In genomic region chr3:22089825-22090224, GRCm38 (mm10) we compare ENCODE assay signal across 14 mouse cellular contexts. TPM values are rescaled to one million over a fixed set of nuclear protein-coding genes. Genes with fewer than 3 reads are reported as not detected.
A peak's percentile ranks its signal among the peaks of the same experiment; 100 is the strongest.
DNase-seq lines count a peak whose midpoint lies in the region; ATAC-seq lines count a peak whose summit lies in the region.
"Had no signal": no experiment of that assay in that cellular context is flagged by ENCODE, and none has a peak within 500 bp of the region (broad histone marks: within the 10 kb centered on the region; RNA-seq: fewer than 3 reads in every experiment).

No protein-coding gene starts in this region.

- ATAC-seq in heart, embryonic 13.5 days (ENCODE audit: extremely low read depth, insufficient number of reproducible peaks, low FRiP score, low TSS enrichment) = no peak
- ATAC-seq in liver, embryonic 16.5 days (ENCODE audit: low read depth) = no peak
- ATAC-seq in liver, embryonic 12.5 days = no peak
- ATAC-seq in hematopoietic stem cell, adult 5-6 weeks (replicated peaks in 1 of 2; ENCODE audit: insufficient read depth in 1 of 2, low FRiP score in 2 of 2, low TSS enrichment in 1 of 2, low read depth in 1 of 2, poor library complexity in 2 of 2, severe bottlenecking in 2 of 2) = peak; percentile 52 to 57
- ATAC-seq in stomach, embryonic 15.5 days (ENCODE audit: insufficient read depth, low FRiP score, low read depth) = no peak
- ATAC-seq: forebrain, embryonic 16.5 days had no signal

- H3K4me1 ChIP-seq in heart, embryonic 13.5 days = peaks cover 49% of the 10 kb centered on the region
- H3K4me1 ChIP-seq in liver, embryonic 16.5 days (ENCODE audit: control insufficient read depth, low read depth, low read length) = peaks cover 26% of the 10 kb centered on the region
- peaks cover 37% of the 10 kb centered on the region for H3K4me1 ChIP-seq in liver, embryonic 12.5 days
- peaks cover 22% of the 10 kb centered on the region for H3K4me1 ChIP-seq in stomach, embryonic 15.5 days

- no peaks in the 10 kb centered on the region for H3K27me3 ChIP-seq in heart, embryonic 13.5 days (replicated peaks)
- H3K27me3 ChIP-seq in liver, embryonic 16.5 days (ENCODE audit: control insufficient read depth, insufficient read depth, low read depth, low read length) = no peaks in the 10 kb centered on the region
- H3K27me3 ChIP-seq in liver, embryonic 12.5 days (replicated peaks) = no peaks in the 10 kb centered on the region
- H3K27me3 ChIP-seq in stomach, embryonic 15.5 days (replicated peaks) = no peaks in the 10 kb centered on the region
- H3K27me3 ChIP-seq: embryonic facial prominence, embryonic 13.5 days; limb, embryonic 15.5 days had no signal

- H3K36me3 ChIP-seq in heart, embryonic 13.5 days = no peaks in the 10 kb centered on the region
- no peaks in the 10 kb centered on the region for H3K36me3 ChIP-seq in liver, embryonic 16.5 days (ENCODE audit: control insufficient read depth, insufficient read depth)
- H3K36me3 ChIP-seq in liver, embryonic 12.5 days = 0 out of 2 replicates have a peak, but pooled peaks cover 9% of the 10 kb centered on the region
- H3K36me3 ChIP-seq in stomach, embryonic 15.5 days = no peaks in the 10 kb centered on the region
- H3K36me3 ChIP-seq: embryonic facial prominence, embryonic 13.5 days; limb, embryonic 15.5 days had no signal

- H3K27ac ChIP-seq in heart, embryonic 13.5 days (replicated peaks) = peak overlapping the region; percentile 40
- H3K27ac ChIP-seq in liver, embryonic 16.5 days (ENCODE audit: low read length) = peak overlapping the region; percentile 47
- no peak overlapping the region for H3K27ac ChIP-seq in liver, embryonic 12.5 days
- H3K27ac ChIP-seq in stomach, embryonic 15.5 days = peak overlapping the region; percentile 48; the same call in 1 of the 2 replicates
- H3K27ac ChIP-seq: embryonic facial prominence, embryonic 13.5 days; limb, embryonic 15.5 days had no signal

- no peaks in the 10 kb centered on the region for H3K9me3 ChIP-seq in heart, embryonic 13.5 days
- no peaks in the 10 kb centered on the region for H3K9me3 ChIP-seq in liver, embryonic 16.5 days (replicated peaks; ENCODE audit: control insufficient read depth, low read length)
- H3K9me3 ChIP-seq in liver, embryonic 12.5 days (replicated peaks) = no peaks in the 10 kb centered on the region
- no peaks in the 10 kb centered on the region for H3K9me3 ChIP-seq in stomach, embryonic 15.5 days
- H3K9me3 ChIP-seq: embryonic facial prominence, embryonic 13.5 days; limb, embryonic 15.5 days had no signal

- intact Hi-C loops in left cerebral cortex, postnatal 4 days (cut with DNase I) = no loop called here

- no peak overlapping the region for H3K4me2 ChIP-seq in heart, embryonic 13.5 days
- no peak overlapping the region for H3K4me2 ChIP-seq in liver, embryonic 16.5 days (ENCODE audit: low read depth, low read length)
- H3K4me2 ChIP-seq in liver, embryonic 12.5 days = no peak overlapping the region
- H3K4me2 ChIP-seq in stomach, embryonic 15.5 days = no peak overlapping the region
- H3K4me2 ChIP-seq: embryonic facial prominence, embryonic 13.5 days; limb, embryonic 15.5 days; midbrain, embryonic 11.5 days had no signal

- no peak for DNase-seq in heart, postnatal 4 days
- no peak for DNase-seq in left cerebral cortex, postnatal 4 days
- DNase-seq in right cerebral cortex, adult 2 months (ENCODE audit: low spot score in 2 of 2) = no peak
- DNase-seq: cerebellum, adult 8-10 months; layer of hippocampus, adult 9-11 months had no signal

- H3K9ac ChIP-seq in heart, embryonic 13.5 days = no peak overlapping the region
- no peak overlapping the region for H3K9ac ChIP-seq in liver, embryonic 16.5 days (ENCODE audit: low read depth, low read length)
- no peak overlapping the region for H3K9ac ChIP-seq in liver, embryonic 12.5 days
- H3K9ac ChIP-seq in stomach, embryonic 15.5 days = no peak overlapping the region
- H3K9ac ChIP-seq: embryonic facial prominence, embryonic 13.5 days; limb, embryonic 15.5 days had no signal

- H3K4me3 ChIP-seq in heart, embryonic 13.5 days = no peak overlapping the region
- H3K4me3 ChIP-seq in liver, embryonic 16.5 days (ENCODE audit: low read depth, low read length) = no peak overlapping the region
- H3K4me3 ChIP-seq in liver, embryonic 12.5 days = no peak overlapping the region
- no peak overlapping the region for H3K4me3 ChIP-seq in stomach, embryonic 15.5 days (replicated peaks)
- H3K4me3 ChIP-seq: embryonic facial prominence, embryonic 13.5 days; limb, embryonic 15.5 days had no signal

- 70% methylated on average over 3 of the region's 3 CpGs for WGBS in heart, embryonic 13.5 days
- 51% methylated on average over 3 of the region's 3 CpGs for WGBS in liver, embryonic 16.5 days (ENCODE audit: insufficient replicate concordance)
- WGBS in liver, embryonic 12.5 days (ENCODE audit: insufficient replicate concordance) = 70% methylated on average over 3 of the region's 3 CpGs
- 79% methylated on average over 3 of the region's 3 CpGs for WGBS in stomach, embryonic 15.5 days

RNA-seq across cellular contexts. Expression of gene Tbl1xr1, which starts 13.4 kb away (rescaled TPM):
- polyA plus RNA-seq in heart, embryonic 13.5 days (2015; fragmentation: Nextera tagmentation; extraction: Ambion mirVana) = 10.5 and 15.5 TPM in 2 replicates
- total RNA-seq in heart, postnatal 4 days (2021) = 10 to 100 TPM; 57.5 to 58.8 TPM
- 5.6 and 6.9 TPM in 2 replicates for polyA plus RNA-seq in liver, embryonic 16.5 days (2015; fragmentation: Nextera tagmentation; extraction: Ambion mirVana)
- polyA plus RNA-seq in liver, embryonic 12.5 days (2016; fragmentation: Nextera tagmentation; extraction: Ambion mirVana) = 12.0 and 12.2 TPM in 2 replicates
- 76.1 and 86.5 TPM in 2 replicates for total RNA-seq in hematopoietic stem cell, adult 5-6 weeks (2017)
- polyA plus RNA-seq in stomach, embryonic 15.5 days (2015; fragmentation: Nextera tagmentation; extraction: Ambion mirVana) = 18.9 and 20.9 TPM in 2 replicates
- total RNA-seq in left cerebral cortex, postnatal 4 days (2021) = 100 to 1,000 TPM; 104 to 122 TPM

Comparison
In these comparisons a context has a peak if more than half of its experiments do, and no peak if none do; other contexts are left out.
1. ATAC-seq: peak in hematopoietic stem cell, adult 5-6 weeks (2 of 2); none in heart, embryonic 13.5 days (single experiment), liver, embryonic 16.5 days (single experiment), liver, embryonic 12.5 days (single experiment) and stomach, embryonic 15.5 days (single experiment).